Mouse (Mus musculus): ENCODE data around the gene Gm11077. TPM values are rescaled to one million over a fixed set of nuclear protein-coding genes. Genes with fewer than 3 reads are reported as not detected.

Gm11077 gene
- polyA plus RNA-seq, 1 experiment from 2014 or later = not detected

DNA sequence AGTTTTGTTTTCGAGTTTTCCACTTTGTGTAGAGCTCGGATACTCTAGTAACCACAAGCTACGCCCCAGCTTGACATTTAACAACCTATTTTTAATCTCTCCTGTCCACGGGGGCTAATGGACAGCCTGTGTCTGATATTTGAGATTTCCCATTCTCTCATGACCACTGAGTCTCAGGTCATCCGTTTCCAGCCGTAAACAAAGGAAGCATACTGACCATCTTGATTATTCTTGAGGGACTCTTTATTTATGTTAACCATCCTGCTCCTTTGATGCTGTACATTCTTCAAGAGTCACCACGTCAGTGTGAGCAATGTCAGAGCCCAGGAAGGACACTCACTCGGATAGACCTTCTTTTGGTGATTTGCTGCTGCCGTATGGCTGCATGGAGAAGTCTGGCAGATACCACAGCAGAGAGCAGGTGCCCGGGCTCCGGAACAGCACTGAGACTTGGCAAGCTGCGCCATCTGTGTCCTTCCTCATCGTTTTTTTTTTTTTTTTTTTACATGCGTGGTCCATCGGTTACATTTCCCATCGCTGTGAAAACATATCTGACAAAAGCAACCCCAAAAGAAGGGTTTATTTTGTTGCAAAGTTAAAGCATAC is 70.5 kb downstream of the Gm11077 start:
- Histone ChIP-seq H3K36me3 (no peaks in the 10 kb centered on the region), H3K27ac (no peak overlapping the region), H3K4me3 (no peak overlapping the region), H3K4me1 (no peaks in the 10 kb centered on the region), H3K27me3 (no peaks in the 10 kb centered on the region), H3K9ac (no peak overlapping the region), H3K4me2 (replicated peaks) (no peak overlapping the region), H3K9me3 (no peaks in the 10 kb centered on the region)
- no peak for ATAC-seq (ENCODE audit: insufficient number of reproducible peaks, insufficient read depth, low FRiP score, low TSS enrichment)
- 88% methylated on average over 16 of the region's 16 CpGs for WGBS

DNA sequence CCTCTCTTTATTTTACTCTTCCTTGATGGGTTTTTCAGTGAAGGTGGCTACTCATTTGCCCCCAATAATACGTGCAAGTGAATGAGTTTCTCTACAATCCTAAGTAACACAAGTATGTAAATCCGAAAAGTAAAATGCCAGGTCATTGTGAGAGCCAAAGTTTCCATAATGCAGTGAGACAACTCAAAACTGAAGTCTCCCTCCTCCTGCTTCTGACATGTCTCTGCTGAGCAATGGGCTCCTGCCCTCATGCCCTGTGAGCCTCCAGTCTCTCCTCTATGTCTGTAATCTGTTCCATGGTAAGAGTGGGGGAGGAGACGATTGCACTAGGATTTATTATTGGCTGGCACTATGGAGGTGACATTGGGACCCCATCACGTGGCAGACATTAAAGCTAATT is 71.5 kb downstream of the Gm11077 start:
- no peak for ATAC-seq (ENCODE audit: insufficient number of reproducible peaks, insufficient read depth, low FRiP score, low TSS enrichment)
- Histone ChIP-seq H3K36me3 (no peaks in the 10 kb centered on the region), H3K9ac (no peak overlapping the region), H3K27ac (no peak overlapping the region), H3K4me2 (replicated peaks) (no peak overlapping the region), H3K4me1 (no peaks in the 10 kb centered on the region), H3K9me3 (no peaks in the 10 kb centered on the region), H3K4me3 (no peak overlapping the region), H3K27me3 (no peaks in the 10 kb centered on the region)
- 88% methylated on average over 4 of the region's 4 CpGs for WGBS

Other genes starting within 250 kb of the Gm11077 start
- gene Aebp2, start 106.6 kb upstream of the Gm11077 start, polyA plus RNA-seq (2016; fragmentation: Nextera tagmentation; extraction: Ambion mirVana) = 15.4 and 18.0 TPM in 2 replicates

Data from embryonic facial prominence, embryonic 12.5 days (tissue).